Mouse (Mus musculus) limb, embryonic 13.5 days (tissue): ENCODE results near the gene Cpne6. TPM values are rescaled to one million over a fixed set of nuclear protein-coding genes. Genes with fewer than 3 reads are reported as not detected.

ENCODE experiments used
- ATAC-seq: fragments of 200-750 bp; cut with Nextera tagmentation; 2 replicates; pipeline ENCODE4 v1.8.0; 2017; ENCODE audit warnings: low read depth, moderate number of reproducible peaks, moderate TSS enrichment; ENCODE audit not compliant: low FRiP score
- H3K27ac ChIP-seq: fragments of 300-500 bp; sonication (generic); 2 replicates; pipeline ENCODE4 v1.5.1; 2015; ENCODE audit warnings: inconsistent platforms, mild to moderate bottlenecking, moderate library complexity
- H3K27me3 ChIP-seq: fragments of 300-500 bp; sonication (generic); 2 replicates; pipeline ENCODE4 v1.6.1; 2015; ENCODE audit warnings: mild to moderate bottlenecking, inconsistent platforms
- H3K36me3 ChIP-seq: fragments of 300-500 bp; sonication (generic); 2 replicates; pipeline ENCODE4 v1.6.1; 2015; ENCODE audit warnings: inconsistent platforms, mild to moderate bottlenecking, moderate library complexity
- H3K4me1 ChIP-seq: fragments of 300-500 bp; sonication (generic); 2 replicates; pipeline ENCODE4 v1.6.1; 2015; ENCODE audit warnings: inconsistent platforms
- H3K4me2 ChIP-seq: fragments of 300-500 bp; sonication (generic); replicated peaks from 2 replicates; pipeline ENCODE4 v1.6.1; 2015; ENCODE audit warnings: inconsistent platforms, mild to moderate bottlenecking, moderate library complexity
- H3K4me3 ChIP-seq: fragments of 300-500 bp; sonication (generic); 2 replicates; pipeline ENCODE4 v1.5.1; 2015; ENCODE audit warnings: moderate library complexity, mild to moderate bottlenecking, inconsistent platforms
- H3K9ac ChIP-seq: fragments of 300-500 bp; sonication (generic); 2 replicates; pipeline ENCODE4 v1.6.1; 2015; ENCODE audit warnings: mild to moderate bottlenecking, inconsistent platforms
- H3K9me3 ChIP-seq: fragments of 300-500 bp; sonication (generic); 2 replicates; pipeline ENCODE4 v1.6.1; 2016; ENCODE audit warnings: inconsistent platforms
- WGBS: fragments of 180-500 bp; shearing (Covaris S2); methylation state at CpG from one replicate; pipeline ENCODE4 v1.1.7; 2015; 5-methylcytosine and 5-hydroxymethylcytosine counted together
- polyA plus RNA-seq: library from polyadenylated mRNA; unstranded; fragments of >200 nt; fragmentation: Nextera tagmentation; extraction: Ambion mirVana; gene quantifications from 2 replicates; pipeline ENCODE4 v1.2.1, GENCODE M21; 2015

The Cpne6 gene
- 0.32 and 0.78 TPM in 2 replicates for polyA plus RNA-seq

DNA sequence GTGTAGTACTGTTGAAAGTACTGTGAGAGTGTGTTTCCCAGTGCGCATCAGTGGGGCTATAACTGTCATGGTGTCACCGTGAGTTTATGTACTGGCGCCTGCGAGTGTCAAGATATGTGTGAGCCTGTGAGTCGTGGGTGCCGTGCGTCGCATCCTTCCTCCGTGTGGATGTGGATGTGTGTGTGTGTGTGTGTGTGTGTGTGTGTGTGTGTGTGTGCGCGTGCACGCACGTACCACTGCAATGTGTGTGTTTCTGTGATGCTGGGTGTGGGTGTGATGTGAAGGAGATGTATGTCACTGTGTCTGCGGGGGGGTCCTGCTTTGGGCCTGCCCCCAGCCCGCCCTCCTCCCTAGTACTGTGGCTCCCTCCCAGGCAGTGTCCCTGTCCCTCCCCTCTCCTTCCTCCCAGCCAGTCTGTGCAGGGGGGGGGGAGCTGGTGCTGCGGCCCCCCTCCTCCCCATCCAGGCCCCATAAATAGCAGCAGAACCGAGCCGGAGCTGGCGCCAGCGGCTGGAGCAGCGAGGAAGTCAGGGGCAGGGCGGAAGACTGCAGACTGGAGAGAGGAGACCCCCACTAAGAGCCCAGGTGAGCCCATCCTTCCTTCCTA, at the start of gene Cpne6:
Cpne6 (plus strand) TSS at position 321 of the 607 bp plus-strand sequence.
- Histone ChIP-seq H3K9ac (peak within 1 kb of the TSS; percentile 25; the same call in 1 of the 2 replicates), H3K9me3 (no peaks in the 10 kb centered on the region), H3K4me3 (no peak within 1 kb of the TSS), H3K4me1 (peaks cover 13% of the 10 kb centered on the region), H3K27ac (no peak within 1 kb of the TSS), H3K4me2 (no peak within 1 kb of the TSS; the same call in 1 of the 2 replicates), H3K36me3 (no peaks in the 10 kb centered on the region), H3K27me3 (peaks cover 31% of the 10 kb centered on the region)
- no peak for ATAC-seq
- whole genome bisulfite sequencing, result 75% methylated on average over 19 of the region's 22 CpGs

GRCm38 (mm10) chr14:55461757-55462156, 48.5 kb upstream of the Cpne6 start:
- no peaks in the 10 kb centered on the region for H3K4me1 ChIP-seq
- H3K27me3 ChIP-seq, result peaks cover 13% of the 10 kb centered on the region; the same call in 1 of the 2 replicates
- no peak for ATAC-seq
- H3K4me3 ChIP-seq, result no peak overlapping the region
- no peak overlapping the region for H3K9ac ChIP-seq
- H3K4me2 ChIP-seq, result no peak overlapping the region
- no peak overlapping the region for H3K27ac ChIP-seq
- no peaks in the 10 kb centered on the region for H3K36me3 ChIP-seq
- H3K9me3 ChIP-seq, result no peaks in the 10 kb centered on the region
- 27% methylated on average over 4 of the region's 4 CpGs for WGBS

GRCm38 (mm10) chr14:55466481-55466880, 43.8 kb upstream of the Cpne6 start:
- Histone ChIP-seq H3K4me1 (peaks cover 5% of the 10 kb centered on the region), H3K36me3 (no peaks in the 10 kb centered on the region), H3K27ac (no peak overlapping the region), H3K27me3 (peaks cover 21% of the 10 kb centered on the region), H3K4me3 (no peak overlapping the region), H3K9ac (no peak overlapping the region), H3K9me3 (no peaks in the 10 kb centered on the region), H3K4me2 (no peak overlapping the region)
- no peak for ATAC-seq
- 65% methylated on average over 4 of the region's 4 CpGs for WGBS

DNA sequence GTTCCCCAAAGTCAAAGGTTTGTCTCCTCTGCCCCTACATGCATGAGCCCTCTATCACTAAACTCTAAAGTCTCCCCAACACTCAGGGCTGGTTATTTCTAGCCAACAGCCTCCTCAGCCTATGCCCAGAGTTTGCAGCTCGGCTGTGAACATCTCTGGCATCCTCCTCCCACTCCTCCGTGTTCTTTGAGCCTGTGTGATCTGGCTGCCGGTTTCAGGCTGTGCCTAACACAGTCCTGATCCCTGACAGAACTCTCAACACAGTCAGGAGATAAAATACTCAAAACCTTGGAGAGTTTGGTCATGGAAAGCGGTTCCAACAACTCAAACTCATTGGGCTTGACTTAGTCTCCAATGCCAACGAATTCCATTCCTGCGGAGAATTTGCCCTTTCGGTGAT, 43.1 kb upstream of the Cpne6 start:
- H3K9ac ChIP-seq, result no peak overlapping the region
- H3K4me1 ChIP-seq, result peaks cover 5% of the 10 kb centered on the region
- no peak overlapping the region for H3K4me2 ChIP-seq
- no peak for ATAC-seq
- H3K27me3 ChIP-seq, result peaks cover 23% of the 10 kb centered on the region
- H3K36me3 ChIP-seq, result no peaks in the 10 kb centered on the region
- H3K27ac ChIP-seq, result no peak overlapping the region
- no peaks in the 10 kb centered on the region for H3K9me3 ChIP-seq
- H3K4me3 ChIP-seq, result no peak overlapping the region
- 77% methylated on average over 7 of the region's 7 CpGs for WGBS

- no peak overlapping the region for H3K4me3 ChIP-seq
- 89% methylated on average over 2 of the region's 2 CpGs for WGBS
- no peak overlapping the region for H3K9ac ChIP-seq
- peaks cover 5% of the 10 kb centered on the region for H3K4me1 ChIP-seq
- peaks cover 23% of the 10 kb centered on the region for H3K27me3 ChIP-seq
- H3K9me3 ChIP-seq, result no peaks in the 10 kb centered on the region
- ATAC-seq, result no peak
- H3K36me3 ChIP-seq, result no peaks in the 10 kb centered on the region
- no peak overlapping the region for H3K27ac ChIP-seq
- no peak overlapping the region for H3K4me2 ChIP-seq
These were observed 41.9 kb upstream of the Cpne6 start for GRCm38 (mm10) chr14:55468301-55468741.

- Histone ChIP-seq H3K4me1 (peaks cover 5% of the 10 kb centered on the region), H3K36me3 (no peaks in the 10 kb centered on the region), H3K9me3 (no peaks in the 10 kb centered on the region), H3K27me3 (peaks cover 23% of the 10 kb centered on the region), H3K27ac (no peak overlapping the region), H3K9ac (no peak overlapping the region), H3K4me3 (no peak overlapping the region), H3K4me2 (no peak overlapping the region)
- WGBS, result 76% methylated on average over 2 of the region's 2 CpGs
- no peak for ATAC-seq
These were observed 41.2 kb upstream of the Cpne6 start for GRCm38 (mm10) chr14:55469041-55469440.

DNA sequence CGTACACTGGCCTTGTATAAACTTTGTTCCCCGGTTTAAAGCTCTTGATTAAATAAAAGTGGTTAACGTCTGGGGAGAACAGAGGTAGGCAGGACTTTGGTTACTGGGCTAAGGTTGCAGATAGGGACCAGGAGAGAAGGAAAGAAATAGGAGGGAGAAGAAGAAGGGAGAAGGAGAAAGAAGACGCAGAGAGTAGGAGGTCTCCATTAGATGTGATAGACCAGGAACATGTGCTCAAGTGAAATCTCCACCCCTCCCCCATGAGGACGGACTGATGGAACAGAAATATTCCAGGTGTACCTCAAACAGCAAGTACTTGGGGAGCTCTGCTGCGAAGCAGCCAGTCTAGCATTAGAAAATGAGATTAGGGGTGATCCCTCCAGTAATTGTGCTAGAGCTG, 40.4 kb upstream of the Cpne6 start:
- Histone ChIP-seq H3K9ac (no peak overlapping the region), H3K4me3 (no peak overlapping the region), H3K4me2 (no peak overlapping the region), H3K36me3 (no peaks in the 10 kb centered on the region), H3K9me3 (no peaks in the 10 kb centered on the region), H3K27me3 (peaks cover 23% of the 10 kb centered on the region), H3K4me1 (peaks cover 5% of the 10 kb centered on the region), H3K27ac (no peak overlapping the region)
- ATAC-seq, result no peak
- WGBS, result 77% methylated on average over 6 of the region's 6 CpGs

DNA sequence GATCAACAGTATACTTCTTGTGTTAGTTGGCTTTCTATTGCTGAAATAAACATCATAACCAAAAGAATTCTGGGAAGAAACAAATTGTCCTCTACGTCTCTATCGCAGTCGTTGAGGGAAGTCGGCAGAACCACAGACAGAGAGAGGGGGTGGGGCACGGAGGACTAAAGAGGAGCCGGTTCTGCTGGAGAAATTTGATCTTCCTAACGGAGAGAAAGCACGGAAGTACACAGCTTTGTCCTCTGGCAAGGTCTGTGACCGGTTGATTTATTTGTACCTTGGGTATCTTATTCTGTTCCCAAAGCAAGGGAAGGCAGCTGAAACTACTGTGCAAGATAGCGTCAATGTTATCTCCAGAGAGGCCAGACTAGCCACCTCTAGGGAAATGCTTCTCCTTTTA, 39.4 kb upstream of the Cpne6 start:
- Histone ChIP-seq H3K27me3 (peaks cover 18% of the 10 kb centered on the region), H3K9ac (no peak overlapping the region), H3K4me1 (peaks cover 5% of the 10 kb centered on the region), H3K9me3 (no peaks in the 10 kb centered on the region), H3K4me3 (no peak overlapping the region), H3K36me3 (no peaks in the 10 kb centered on the region), H3K27ac (no peak overlapping the region), H3K4me2 (peak overlapping the region; percentile 31)
- no peak for ATAC-seq
- 6% methylated on average over 10 of the region's 10 CpGs for WGBS

GRCm38 (mm10) chr14:55475654-55476053, 34.6 kb upstream of the Cpne6 start:
- no peak for ATAC-seq
- Histone ChIP-seq H3K36me3 (no peaks in the 10 kb centered on the region), H3K9ac (no peak overlapping the region), H3K9me3 (no peaks in the 10 kb centered on the region), H3K4me2 (no peak overlapping the region), H3K27me3 (0 out of 2 replicates have a peak, but pooled peaks cover 5% of the 10 kb centered on the region), H3K4me3 (no peak overlapping the region), H3K27ac (no peak overlapping the region), H3K4me1 (peaks cover 18% of the 10 kb centered on the region)
- 60% methylated on average over 2 of the region's 2 CpGs for WGBS

DNA sequence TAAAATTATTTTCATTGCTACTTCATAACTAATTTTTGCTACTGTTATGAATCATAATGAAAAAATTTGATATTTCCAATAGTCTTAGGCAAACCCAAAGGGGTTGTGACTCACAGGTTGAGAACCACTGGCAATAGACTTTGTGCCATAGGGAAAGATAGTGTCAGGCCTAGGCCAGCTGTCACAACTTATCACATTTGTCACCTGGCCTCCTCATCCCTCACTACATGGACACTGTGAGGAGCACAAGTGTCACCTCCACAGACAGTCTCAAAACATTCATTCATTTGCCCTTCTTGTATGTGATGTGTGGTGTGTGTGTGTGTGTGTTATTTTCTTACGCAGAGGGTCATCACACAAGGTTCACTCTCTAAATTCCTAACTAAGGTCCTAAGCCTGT, 32.8 kb upstream of the Cpne6 start:
- Histone ChIP-seq H3K4me1 (peaks cover 16% of the 10 kb centered on the region; the same call in 1 of the 2 replicates), H3K27ac (no peak overlapping the region), H3K27me3 (no peaks in the 10 kb centered on the region), H3K9ac (no peak overlapping the region), H3K4me3 (no peak overlapping the region), H3K9me3 (no peaks in the 10 kb centered on the region), H3K36me3 (no peaks in the 10 kb centered on the region), H3K4me2 (no peak overlapping the region)
- 95% methylated on average over 1 of the region's 1 CpGs for WGBS
- no peak for ATAC-seq

DNA sequence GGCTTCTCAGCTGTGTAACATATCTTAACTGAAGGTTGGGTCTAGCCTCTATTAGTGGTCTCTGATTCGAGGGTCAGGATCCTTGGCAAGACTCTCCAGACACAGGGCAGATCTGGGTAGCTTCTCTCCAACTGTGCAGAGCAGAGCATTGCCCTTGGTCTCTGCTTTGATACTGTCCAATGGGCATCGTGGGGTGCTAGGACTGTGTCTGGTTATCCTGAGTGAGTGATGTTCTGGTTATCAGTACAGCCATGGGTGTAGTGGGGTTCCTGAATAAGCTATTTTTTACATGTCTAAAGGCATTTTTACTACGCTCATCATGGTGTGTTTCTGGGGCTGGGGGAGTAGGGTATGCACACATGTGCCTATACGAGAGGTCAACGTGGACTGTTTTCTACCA, 32.4 kb upstream of the Cpne6 start:
- no peak overlapping the region for H3K27ac ChIP-seq
- no peak for ATAC-seq
- H3K9ac ChIP-seq, result peak overlapping the region; percentile 73; the same call in 1 of the 2 replicates
- H3K4me1 ChIP-seq, result peaks cover 16% of the 10 kb centered on the region; the same call in 1 of the 2 replicates
- H3K4me3 ChIP-seq, result peak overlapping the region; percentile 57; the same call in 1 of the 2 replicates
- H3K36me3 ChIP-seq, result no peaks in the 10 kb centered on the region
- H3K4me2 ChIP-seq, result peak overlapping the region; percentile 64
- WGBS, result 89% methylated on average over 5 of the region's 5 CpGs
- no peaks in the 10 kb centered on the region for H3K9me3 ChIP-seq
- no peaks in the 10 kb centered on the region for H3K27me3 ChIP-seq

DNA sequence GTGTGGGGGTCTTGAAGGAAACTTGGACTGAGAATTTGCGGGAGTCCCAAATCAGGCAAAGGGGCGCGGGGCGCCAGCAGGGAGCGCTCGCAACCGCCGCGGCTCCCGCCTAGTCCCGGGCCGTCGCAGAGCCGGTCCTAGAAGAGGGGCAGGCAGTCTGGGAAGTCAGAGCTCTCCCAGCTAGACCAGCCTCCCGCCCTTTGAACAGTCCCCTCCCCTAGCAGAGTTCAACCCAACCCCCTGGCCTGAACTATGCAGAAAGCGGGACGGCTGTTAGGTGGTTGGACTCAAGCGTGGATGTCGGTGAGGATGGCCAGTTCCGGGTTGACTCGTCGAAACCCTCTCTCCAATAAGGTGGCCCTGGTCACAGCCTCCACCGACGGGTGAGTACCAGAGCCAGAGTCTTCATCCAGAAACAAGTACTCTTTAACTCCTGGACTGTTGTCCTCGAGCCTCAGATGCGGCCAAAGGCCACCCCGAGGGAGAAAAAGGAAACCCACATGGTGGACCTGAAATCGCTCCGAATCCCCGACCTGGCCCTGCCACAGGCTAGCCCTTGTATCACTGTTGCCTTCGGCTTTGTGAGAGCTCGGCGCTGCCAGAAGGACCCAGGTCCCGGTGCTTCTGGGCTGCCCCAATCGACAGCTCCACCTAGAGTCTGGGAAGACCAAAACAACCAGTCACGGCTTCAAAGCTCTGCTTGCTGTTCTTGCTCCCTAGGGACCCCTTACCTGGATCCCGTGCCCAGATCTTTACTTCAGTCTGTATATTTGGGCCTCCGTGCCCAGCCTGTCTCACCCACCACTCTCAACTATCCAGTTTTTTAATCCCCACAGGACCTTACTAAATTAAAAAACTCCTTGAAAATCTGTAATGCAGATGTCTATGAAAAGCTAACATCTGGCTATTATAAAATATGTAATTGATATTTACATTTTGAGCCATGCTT, 31.3 kb upstream of the Cpne6 start, which contains the start of gene Dhrs4:
Dhrs4 (plus strand) TSS at position 108 of the 949 bp plus-strand sequence.
- whole genome bisulfite sequencing, result under 1% methylated on average over 38 of the region's 38 CpGs
- Histone ChIP-seq H3K27me3 (no peaks in the 10 kb centered on the region), H3K4me3 (peak within 1 kb of the TSS; percentile 57), H3K9me3 (no peaks in the 10 kb centered on the region), H3K4me1 (peaks cover 16% of the 10 kb centered on the region; the same call in 1 of the 2 replicates), H3K4me2 (peak within 1 kb of the TSS; percentile 64), H3K9ac (peak within 1 kb of the TSS; percentile 73), H3K36me3 (no peaks in the 10 kb centered on the region), H3K27ac (peak within 1 kb of the TSS; percentile 83)
- peak; percentile 96 for ATAC-seq
